In genomic region chr6:49037268-49037662, GRCm38 (mm10) we compare ENCODE assay signal across 19 mouse cellular contexts. TPM values are rescaled to one million over a fixed set of nuclear protein-coding genes. Genes with fewer than 3 reads are reported as not detected.
DNase-seq lines count a peak whose midpoint lies in the region; ATAC-seq and TF ChIP-seq lines count a peak whose summit lies in the region.
"Had no signal": no experiment of that assay in that cellular context is flagged by ENCODE, and none has a peak within 500 bp of the region (broad histone marks: within the 10 kb centered on the region; RNA-seq: fewer than 3 reads in every experiment).

No protein-coding gene starts in this region.

- intact Hi-C loops in heart, postnatal 10 days (cut with DNase I): no loop called here

- peaks cover 23% of the 10 kb centered on the region for H3K27me3 ChIP-seq in heart, embryonic 13.5 days (replicated peaks)
- no peaks in the 10 kb centered on the region for H3K27me3 ChIP-seq in lung, embryonic 16.5 days (ENCODE audit: control insufficient read depth, insufficient read depth, low read depth, low read length)
- peaks cover 18% of the 10 kb centered on the region for H3K27me3 ChIP-seq in limb, embryonic 13.5 days
- H3K27me3 ChIP-seq in midbrain, postnatal 0 days (ENCODE audit: insufficient read depth, low read length): peaks cover 6% of the 10 kb centered on the region; the same call in 1 of the 2 replicates
- H3K27me3 ChIP-seq: lung, embryonic 15.5 days had no signal

- 42% methylated on average over 12 of the region's 12 CpGs for WGBS in heart, embryonic 13.5 days
- 56% methylated on average over 12 of the region's 12 CpGs for WGBS in lung, embryonic 16.5 days
- 69% methylated on average over 12 of the region's 12 CpGs for WGBS in limb, embryonic 13.5 days
- WGBS in midbrain, postnatal 0 days: 69% methylated on average over 12 of the region's 12 CpGs

- H3K27ac ChIP-seq in heart, embryonic 13.5 days (replicated peaks): no peak overlapping the region
- H3K27ac ChIP-seq in lung, embryonic 16.5 days (ENCODE audit: low read length): no peak overlapping the region
- H3K27ac ChIP-seq in bone marrow macrophage, adult 2 months (ENCODE audit: insufficient read depth, low read depth, low read length): peak overlapping the region; percentile 99
- H3K27ac ChIP-seq in limb, embryonic 13.5 days: no peak overlapping the region
- no peak overlapping the region for H3K27ac ChIP-seq in midbrain, postnatal 0 days (ENCODE audit: low read depth, low read length)
- H3K27ac ChIP-seq: forebrain, embryonic 12.5 days; hindbrain, embryonic 15.5 days; limb, embryonic 15.5 days; lung, embryonic 15.5 days had no signal

- H3K4me3 ChIP-seq in heart, embryonic 13.5 days: no peak overlapping the region
- H3K4me3 ChIP-seq in lung, embryonic 16.5 days (ENCODE audit: low read length): no peak overlapping the region
- peak overlapping the region; percentile 93 for H3K4me3 ChIP-seq in bone marrow macrophage, adult 2 months (ENCODE audit: insufficient read depth, low read length)
- no peak overlapping the region for H3K4me3 ChIP-seq in limb, embryonic 13.5 days
- no peak overlapping the region for H3K4me3 ChIP-seq in midbrain, postnatal 0 days (ENCODE audit: low read depth, low read length)
- H3K4me3 ChIP-seq: forebrain, embryonic 12.5 days; hindbrain, embryonic 15.5 days; lung, embryonic 15.5 days had no signal

- ATAC-seq in heart, embryonic 13.5 days (ENCODE audit: extremely low read depth, insufficient number of reproducible peaks, low FRiP score, low TSS enrichment): no peak
- ATAC-seq in lung, embryonic 16.5 days (ENCODE audit: low read depth): 0 out of 2 replicates have a peak, but pooled peaks have one; percentile 23
- no peak for ATAC-seq in limb, embryonic 13.5 days (ENCODE audit: low FRiP score, low read depth)
- no peak for ATAC-seq in midbrain, postnatal 0 days (ENCODE audit: low FRiP score)

- no peak for DNase-seq in heart, postnatal 10 days
- DNase-seq in lung, postnatal 14 days: no peak
- no peak for DNase-seq in cerebellum, postnatal 36 days
- DNase-seq in midbrain, postnatal 0 days (ENCODE audit: low spot score): no peak
- DNase-seq: cerebellum, postnatal 25 days; right cerebral cortex, postnatal 14 days had no signal

- no peak for TF ChIP-seq CTCF in bone marrow macrophage, adult 2 months (IDR thresholded peaks at IDR 0.05; ENCODE audit: low read depth, low read length)
- TF ChIP-seq CTCF in midbrain, postnatal 0 days (IDR thresholded peaks at IDR 0.05): no peak

- no peak for TF ChIP-seq POLR2A in bone marrow macrophage, adult 2 months (IDR thresholded peaks at IDR 0.05; ENCODE audit: borderline replicate concordance, low read depth, low read length)

- no peaks in the 10 kb centered on the region for H3K9me3 ChIP-seq in heart, embryonic 13.5 days
- H3K9me3 ChIP-seq in lung, embryonic 16.5 days (ENCODE audit: control insufficient read depth, low read length): no peaks in the 10 kb centered on the region
- no peaks in the 10 kb centered on the region for H3K9me3 ChIP-seq in limb, embryonic 13.5 days
- H3K9me3 ChIP-seq in midbrain, postnatal 0 days (ENCODE audit: low read length): no peaks in the 10 kb centered on the region
- H3K9me3 ChIP-seq: forebrain, embryonic 12.5 days; hindbrain, embryonic 15.5 days; limb, embryonic 15.5 days; lung, embryonic 15.5 days had no signal

- H3K4me1 ChIP-seq in heart, embryonic 13.5 days: peaks cover 21% of the 10 kb centered on the region
- H3K4me1 ChIP-seq in lung, embryonic 16.5 days (replicated peaks; ENCODE audit: control insufficient read depth, insufficient read depth, low read length): peaks cover 2% of the 10 kb centered on the region; the same call in 1 of the 2 replicates
- H3K4me1 ChIP-seq in bone marrow macrophage, adult 2 months (ENCODE audit: control insufficient read depth, insufficient read depth, low read length): peaks cover 33% of the 10 kb centered on the region
- peaks cover 22% of the 10 kb centered on the region for H3K4me1 ChIP-seq in limb, embryonic 13.5 days
- no peaks in the 10 kb centered on the region; the same call in 1 of the 2 replicates for H3K4me1 ChIP-seq in midbrain, postnatal 0 days (ENCODE audit: insufficient read depth, low read length)

- peak overlapping the region; percentile 61 for H3K4me2 ChIP-seq in heart, embryonic 13.5 days
- no peak overlapping the region for H3K4me2 ChIP-seq in lung, embryonic 16.5 days (ENCODE audit: low read depth, low read length)
- peak overlapping the region; percentile 55 for H3K4me2 ChIP-seq in limb, embryonic 13.5 days (replicated peaks)
- H3K4me2 ChIP-seq in midbrain, postnatal 0 days (ENCODE audit: low read depth, low read length, poor library complexity, severe bottlenecking): no peak overlapping the region
- H3K4me2 ChIP-seq: midbrain, embryonic 11.5 days had no signal

- H3K9ac ChIP-seq in heart, embryonic 13.5 days: no peak overlapping the region
- H3K9ac ChIP-seq in lung, embryonic 16.5 days (ENCODE audit: low read length): no peak overlapping the region
- no peak overlapping the region for H3K9ac ChIP-seq in limb, embryonic 13.5 days
- no peak overlapping the region for H3K9ac ChIP-seq in midbrain, postnatal 0 days (replicated peaks; ENCODE audit: low read length, poor library complexity, severe bottlenecking)
- H3K9ac ChIP-seq: forebrain, embryonic 12.5 days; hindbrain, embryonic 15.5 days; limb, embryonic 15.5 days; lung, embryonic 15.5 days had no signal

- H3K36me3 ChIP-seq in heart, embryonic 13.5 days: no peaks in the 10 kb centered on the region
- H3K36me3 ChIP-seq in lung, embryonic 16.5 days (ENCODE audit: control insufficient read depth, insufficient read depth, low read length): no peaks in the 10 kb centered on the region
- H3K36me3 ChIP-seq in limb, embryonic 13.5 days: no peaks in the 10 kb centered on the region
- no peaks in the 10 kb centered on the region for H3K36me3 ChIP-seq in midbrain, postnatal 0 days (ENCODE audit: insufficient read depth, low read length)
- H3K36me3 ChIP-seq: forebrain, embryonic 12.5 days; hindbrain, embryonic 15.5 days; limb, embryonic 15.5 days; lung, embryonic 15.5 days had no signal

RNA-seq across cellular contexts. Expression of gene Gpnmb, which starts 0.9 kb away (rescaled TPM):
- 0.66 and 0.83 TPM in 2 replicates for polyA plus RNA-seq in heart, embryonic 13.5 days (2015; fragmentation: Nextera tagmentation; extraction: Ambion mirVana)
- total RNA-seq in heart, postnatal 10 days (2021): under 1 TPM; 0.43 to 0.52 TPM
- polyA plus RNA-seq in lung, embryonic 16.5 days (2015; fragmentation: Nextera tagmentation; extraction: Ambion mirVana): 0.63 and 0.93 TPM in 2 replicates
- polyA plus RNA-seq in bone marrow macrophage, adult 2 months (2012; ENCODE audit: insufficient read depth, insufficient read length, missing spikeins): 3,378 and 3,910 TPM in 2 replicates
- 0.98 and 1.8 TPM in 2 replicates for polyA plus RNA-seq in limb, embryonic 13.5 days (2015; fragmentation: Nextera tagmentation; extraction: Ambion mirVana)
- total RNA-seq in midbrain, postnatal 0 days (2014; rRNA removed): 0.38 and 1.5 TPM in 2 replicates
- polyA plus RNA-seq in midbrain, postnatal 0 days (2015; fragmentation: Nextera tagmentation; extraction: Ambion mirVana): 0.40 and 0.77 TPM in 2 replicates

RNA-seq across cellular contexts. Expression of gene Malsu1, which starts 36.3 kb away (rescaled TPM):
- 49.6 and 59.8 TPM in 2 replicates for polyA plus RNA-seq in heart, embryonic 13.5 days (2015; fragmentation: Nextera tagmentation; extraction: Ambion mirVana)
- 10 to 100 TPM; 33.1 to 35.1 TPM for total RNA-seq in heart, postnatal 10 days (2021)
- polyA plus RNA-seq in lung, embryonic 16.5 days (2015; fragmentation: Nextera tagmentation; extraction: Ambion mirVana): 66.4 and 77.4 TPM in 2 replicates
- polyA plus RNA-seq in bone marrow macrophage, adult 2 months (2012; ENCODE audit: insufficient read depth, insufficient read length, missing spikeins): 27.5 and 33.2 TPM in 2 replicates
- 72.7 and 79.2 TPM in 2 replicates for polyA plus RNA-seq in limb, embryonic 13.5 days (2015; fragmentation: Nextera tagmentation; extraction: Ambion mirVana)
- 32.0 and 47.7 TPM in 2 replicates for total RNA-seq in midbrain, postnatal 0 days (2014; rRNA removed)
- 90.6 and 92.3 TPM in 2 replicates for polyA plus RNA-seq in midbrain, postnatal 0 days (2015; fragmentation: Nextera tagmentation; extraction: Ambion mirVana)

RNA-seq across cellular contexts. Expression of gene Svs1, which starts 50.6 kb away (rescaled TPM):
- not detected in 2 replicates for polyA plus RNA-seq in heart, embryonic 13.5 days (2015; fragmentation: Nextera tagmentation; extraction: Ambion mirVana)
- not detected for total RNA-seq in heart, postnatal 10 days (2021)
- polyA plus RNA-seq in lung, embryonic 16.5 days (2015; fragmentation: Nextera tagmentation; extraction: Ambion mirVana): not detected in 2 replicates
- not detected in 2 replicates for polyA plus RNA-seq in bone marrow macrophage, adult 2 months (2012; ENCODE audit: insufficient read depth, insufficient read length, missing spikeins)
- not detected in 2 replicates for polyA plus RNA-seq in limb, embryonic 13.5 days (2015; fragmentation: Nextera tagmentation; extraction: Ambion mirVana)
- not detected in 2 replicates for total RNA-seq in midbrain, postnatal 0 days (2014; rRNA removed)
- polyA plus RNA-seq in midbrain, postnatal 0 days (2015; fragmentation: Nextera tagmentation; extraction: Ambion mirVana): not detected in 2 replicates
- total RNA-seq: granulocyte monocyte progenitor cell, adult 5-6 weeks; left cerebral cortex, adult 8-10 months had no signal
- polyA plus RNA-seq: CD4-positive, CD25-positive, alpha-beta regulatory T cell, adult 4 months; embryonic facial prominence, embryonic 11.5 days; forebrain, embryonic 12.5 days; hindbrain, embryonic 15.5 days; limb, embryonic 15.5 days; lung, embryonic 15.5 days; midbrain, embryonic 11.5 days had no signal

Comparison
In these comparisons a context has a peak if more than half of its experiments do, and no peak if none do; other contexts are left out.
1. H3K4me2 ChIP-seq: peak in heart, embryonic 13.5 days (single experiment) and limb, embryonic 13.5 days (single experiment); none in lung, embryonic 16.5 days (single experiment) and midbrain, postnatal 0 days (single experiment).
2. RNA of gene Gpnmb, which starts 0.9 kb away (polyA plus RNA-seq): 3,378 to 3,910 TPM in bone marrow macrophage, adult 2 months; 0.98 to 1.8 TPM in limb, embryonic 13.5 days, 0.63 to 0.93 TPM in lung, embryonic 16.5 days, 0.40 to 0.77 TPM in midbrain, postnatal 0 days and 0.66 to 0.83 TPM in heart, embryonic 13.5 days; every median in the first group is over 1,000 times any median in the second.